Mouse (Mus musculus) cerebellum, adult 2 months (tissue): ENCODE data around the gene Ufd1.

Experiments
- CTCF ChIP-seq: fragments of 200-500 bp; IDR thresholded peaks from 2 replicates; pipeline ENCODE4 v1.5.1; 2011; ENCODE audit warnings: low read depth, mild to moderate bottlenecking, control low read depth, low read length, moderate library complexity, borderline replicate concordance; ENCODE audit not compliant: insufficient read depth
- POLR2A ChIP-seq: fragments of 200-500 bp; IDR thresholded peaks from 2 replicates; pipeline ENCODE4 v1.6.1; 2011; ENCODE audit warnings: low read length, control low read depth, borderline replicate concordance; ENCODE audit not compliant: insufficient read depth

DNA sequence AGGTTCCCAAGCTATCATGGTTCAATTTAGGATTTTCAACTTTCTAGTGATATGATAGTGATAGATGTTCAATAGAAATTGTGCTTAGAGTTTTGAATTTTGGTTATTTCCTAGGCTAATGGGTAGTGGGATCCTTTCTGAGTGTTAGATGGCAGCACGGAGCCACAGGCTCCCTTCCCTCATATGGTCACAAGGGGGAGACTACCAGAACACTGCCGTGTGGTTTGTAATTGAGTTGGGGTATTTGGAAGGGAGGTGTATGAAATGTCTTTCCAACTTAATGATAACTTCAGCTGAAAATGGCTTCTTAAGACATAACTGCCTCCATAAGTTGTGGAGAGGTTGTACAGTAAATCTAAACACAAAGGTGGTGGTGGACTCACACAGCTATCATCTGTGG is 21.9 kb downstream of the Ufd1 start:
- TF ChIP-seq CTCF = no peak
- no peak for TF ChIP-seq POLR2A
